In genomic region chr5:71657482-71658114, GRCm38 (mm10) we compare ENCODE assay signal across 9 mouse cellular contexts. TPM values are rescaled to one million over a fixed set of nuclear protein-coding genes. Genes with fewer than 3 reads are reported as not detected.
DNase-seq lines count a peak whose midpoint lies in the region.
"Had no signal": no experiment of that assay in that cellular context is flagged by ENCODE, and none has a peak within 500 bp of the region (broad histone marks: within the 10 kb centered on the region; RNA-seq: fewer than 3 reads in every experiment).

Gene Gabrb1 (plus strand): TSS chr5:71658113.

- intact Hi-C loops in heart, postnatal 36 days (cut with DNase I) = no loop called here

- peak; percentile 15 for DNase-seq in kidney, adult 18-20 months
- no peak for DNase-seq in kidney, adult 8-10 months
- peak; percentile 54 for DNase-seq in embryo, embryonic 9.5 days (ENCODE audit: extremely low spot score)
- DNase-seq in heart, postnatal 36 days = peak; percentile 4
- DNase-seq in layer of hippocampus, postnatal 25 days (ENCODE audit: extremely low spot score in 1 of 2, low spot score in 1 of 2) = peak; percentile 37 to 61
- DNase-seq in lung, postnatal 25 days (ENCODE audit: low spot score) = peak; percentile 2
- peak; percentile 62 to 64 for DNase-seq in right cerebral cortex, adult 2 months (ENCODE audit: low spot score in 2 of 2)
- DNase-seq in T-cell, adult 2 months (ENCODE audit: low spot score) = no peak

RNA-seq across cellular contexts. Expression of gene Gabrb1, which starts in this region (rescaled TPM):
- under 1 TPM; 0.03 to 0.06 TPM for total RNA-seq in heart, postnatal 36 days (2021)
- 100 to 1,000 TPM; 123 to 132 TPM for total RNA-seq in layer of hippocampus, postnatal 25 days (2021)
- total RNA-seq: MEL had no signal

Comparison
In these comparisons a context has a peak if more than half of its experiments do, and no peak if none do; other contexts are left out.
1. RNA of gene Gabrb1 (total RNA-seq): 123 to 132 TPM in layer of hippocampus, postnatal 25 days; 0.03 to 0.06 TPM in heart, postnatal 36 days; every median in the first group is over 100 times any median in the second.
2. DNase-seq: peak in kidney, adult 18-20 months (single experiment), embryo, embryonic 9.5 days (single experiment), layer of hippocampus, postnatal 25 days (2 of 2), lung, postnatal 25 days (single experiment) and right cerebral cortex, adult 2 months (2 of 2); none in kidney, adult 8-10 months (0 of 2) and T-cell, adult 2 months (single experiment).
3. Peak in DNase-seq in heart, postnatal 36 days; RNA of the gene not detected or under 1 TPM.